Mouse (Mus musculus) C2C12 (cell line): ENCODE results near the gene Zc3h15. TPM values are rescaled to one million over a fixed set of nuclear protein-coding genes. Genes with fewer than 3 reads are reported as not detected.
A peak's percentile ranks its signal among the peaks of the same experiment; 100 is the strongest.

Source experiments
- H3K27me3 ChIP-seq: one replicate; pipeline ENCODE4 v1.6.1; 2011; ENCODE audit not compliant: control insufficient read depth, insufficient read depth, insufficient read length
- H3K36me3 ChIP-seq: one replicate; pipeline ENCODE4 v1.6.1; 2011; ENCODE audit not compliant: control insufficient read depth, insufficient read depth
- H3K4me3 ChIP-seq: one replicate; pipeline ENCODE4 v1.5.1; 2011; ENCODE audit warnings: mild to moderate bottlenecking, control low read depth; ENCODE audit not compliant: poor library complexity, insufficient read depth, severe bottlenecking
- H3K79me2 ChIP-seq: one replicate; pipeline ENCODE4 v1.6.1; 2011; ENCODE audit not compliant: control insufficient read depth, insufficient read depth
- H3K79me3 ChIP-seq: one replicate; pipeline ENCODE4 v1.6.1; 2011; ENCODE audit warnings: low read depth, control low read depth
- H3ac ChIP-seq: one replicate; pipeline ENCODE3; 2011; ENCODE audit warnings: low read depth; ENCODE audit not compliant: control insufficient read depth, insufficient read length
- CEBPB ChIP-seq: IDR thresholded peaks from one replicate; pipeline ENCODE4 v1.6.1; 2011; ENCODE audit warnings: low read depth, mild to moderate bottlenecking, control low read depth, moderate library complexity
- CTCF ChIP-seq: IDR thresholded peaks from one replicate; pipeline ENCODE4 v1.5.1; 2011; ENCODE audit not compliant: control insufficient read depth, insufficient read depth, insufficient read length
- FOSL1 ChIP-seq: IDR thresholded peaks from one replicate; pipeline ENCODE4 v1.8.0; 2011; ENCODE audit warnings: mild to moderate bottlenecking, low read length; ENCODE audit not compliant: poor library complexity, insufficient read depth, severe bottlenecking
- MAX ChIP-seq: IDR thresholded peaks from one replicate; pipeline ENCODE4 v1.6.1; 2011; ENCODE audit warnings: mild to moderate bottlenecking, control low read depth
- MYOD1 ChIP-seq: IDR thresholded peaks from one replicate; pipeline ENCODE4 v1.6.1; 2011; ENCODE audit warnings: low read depth; ENCODE audit not compliant: control insufficient read depth, insufficient read length
- MYOG ChIP-seq: IDR thresholded peaks from one replicate; pipeline ENCODE4 v1.6.1; 2011; ENCODE audit not compliant: control insufficient read depth, insufficient read length; ENCODE audit errors: extremely low read depth
- USF1 ChIP-seq: IDR thresholded peaks from one replicate; pipeline ENCODE4 v1.6.1; 2011; ENCODE audit warnings: low read depth, mild to moderate bottlenecking, control low read depth, moderate library complexity
- long read RNA-seq, 2 experiments: library from polyadenylated mRNA; unstranded; transcript quantifications; one replicate each; pipeline ENCODE4 v2.0.0; 2019 to 2020
- polyA plus RNA-seq: library from polyadenylated mRNA; unstranded; fragments of >200 nt; fragmentation: generic; extraction: Trizol; gene quantifications from one replicate; pipeline ENCODE4 v1.2.1, GENCODE M21; 2012; ENCODE audit warnings: missing spikeins

The Zc3h15 gene
- polyA plus RNA-seq = 52.1 TPM
- long read RNA-seq, experiment 1, transcript Zc3h15-201 (10 exons, 2,111 nt) = major isoform, 71 of 110 reads
- long read RNA-seq, experiment 1, partial matches to known transcripts = 36 of 110 reads
- long read RNA-seq, experiment 1, other reads (novel, unspliced or antisense) = 2 of 110 reads
- long read RNA-seq, experiment 2, transcript Zc3h15-201 (10 exons, 2,111 nt) = major isoform, 193 of 200 reads
- long read RNA-seq, experiment 2, partial matches to known transcripts = 6 of 200 reads
- long read RNA-seq, experiment 2, other reads (novel, unspliced or antisense) = 1 of 200 reads

- TF ChIP-seq CTCF (peak; percentile 82), MYOD1 (no peak), CEBPB (no peak), MYOG (no peak), FOSL1 (no peak), USF1 (peak; percentile 12), MAX (no peak)
- no peaks in the 10 kb centered on the region for H3K27me3 ChIP-seq
- H3K36me3 ChIP-seq = peaks cover 17% of the 10 kb centered on the region
- H3K79me3 ChIP-seq = peaks cover 49% of the 10 kb centered on the region
- H3K4me3 ChIP-seq = peak within 1 kb of the TSS; percentile 98
- H3K79me2 ChIP-seq = peaks cover 52% of the 10 kb centered on the region
- H3ac ChIP-seq = peak within 1 kb of the TSS; percentile 83
Observed at GRCm38 (mm10) chr2:83644276-83645252, at the start of gene Zc3h15. Zc3h15 (plus strand) TSS chr2:83644435.

GRCm38 (mm10) chr2:83620558-83621367 is 23.5 kb upstream of the Zc3h15 start:
- Histone ChIP-seq H3K79me2 (no peaks in the 10 kb centered on the region), H3K27me3 (peaks cover 4% of the 10 kb centered on the region), H3ac (no peak overlapping the region), H3K36me3 (no peaks in the 10 kb centered on the region), H3K79me3 (no peaks in the 10 kb centered on the region), H3K4me3 (no peak overlapping the region)
- no peak for TF ChIP-seq MAX
- no peak for TF ChIP-seq FOSL1
- no peak for TF ChIP-seq CEBPB
- TF ChIP-seq MYOD1 = no peak
- no peak for TF ChIP-seq USF1
- no peak for TF ChIP-seq MYOG

- no peaks in the 10 kb centered on the region for H3K79me3 ChIP-seq
- peaks cover 4% of the 10 kb centered on the region for H3K27me3 ChIP-seq
- no peaks in the 10 kb centered on the region for H3K36me3 ChIP-seq
- H3K79me2 ChIP-seq = no peaks in the 10 kb centered on the region
- TF ChIP-seq USF1 (no peak), MYOD1 (no peak), MYOG (no peak), CTCF (no peak), FOSL1 (no peak), MAX (no peak), CEBPB (no peak)
- H3ac ChIP-seq = no peak overlapping the region
- no peak overlapping the region for H3K4me3 ChIP-seq
Observed at GRCm38 (mm10) chr2:83621511-83621910, 22.7 kb upstream of the Zc3h15 start.

GRCm38 (mm10) chr2:83622792-83623191 is 21.4 kb upstream of the Zc3h15 start:
- Histone ChIP-seq H3K4me3 (no peak overlapping the region), H3ac (no peak overlapping the region), H3K79me3 (no peaks in the 10 kb centered on the region), H3K79me2 (no peaks in the 10 kb centered on the region), H3K27me3 (peaks cover 4% of the 10 kb centered on the region), H3K36me3 (no peaks in the 10 kb centered on the region)
- no peak for TF ChIP-seq USF1

GRCm38 (mm10) chr2:83624045-83624444 is 20.2 kb upstream of the Zc3h15 start:
- TF ChIP-seq FOSL1 = no peak
- no peak for TF ChIP-seq USF1
- no peak for TF ChIP-seq MYOG
- no peak for TF ChIP-seq MYOD1
- no peak for TF ChIP-seq MAX
- TF ChIP-seq CTCF = no peak
- no peak for TF ChIP-seq CEBPB
- Histone ChIP-seq H3K79me3 (no peaks in the 10 kb centered on the region), H3K4me3 (no peak overlapping the region), H3ac (no peak overlapping the region), H3K79me2 (no peaks in the 10 kb centered on the region), H3K36me3 (no peaks in the 10 kb centered on the region), H3K27me3 (peaks cover 3% of the 10 kb centered on the region)
